Mouse (Mus musculus): ENCODE data around the gene Cyb5rl. TPM values are rescaled to one million over a fixed set of nuclear protein-coding genes. Genes with fewer than 3 reads are reported as not detected.

Cyb5rl gene
- polyA plus RNA-seq, 1 experiment from 2014 or later, result 5.9 TPM

GRCm38 (mm10) chr4:107067151-107067840 lies 508 bp downstream of the Cyb5rl start:
- peak overlapping the region; percentile 22; the same call in 1 of the 2 replicates for H3K27ac ChIP-seq (ENCODE audit: low read depth, low read length)
- H3K27me3 ChIP-seq (replicated peaks; ENCODE audit: control insufficient read depth, insufficient read depth, low read length), result no peaks in the 10 kb centered on the region
- peak overlapping the region; percentile 72 for H3K9ac ChIP-seq (ENCODE audit: low read depth, low read length)
- ATAC-seq (replicated peaks; ENCODE audit: low FRiP score) (peak; percentile 32), DNase-seq (ENCODE audit: low spot score) (no peak)
- WGBS, result 5% methylated on average over 33 of the region's 33 CpGs
- no peaks in the 10 kb centered on the region for H3K9me3 ChIP-seq (ENCODE audit: control insufficient read depth, low read length)
- peaks cover 12% of the 10 kb centered on the region for H3K4me1 ChIP-seq (replicated peaks; ENCODE audit: control insufficient read depth, insufficient read depth, low read length)
- H3K36me3 ChIP-seq (ENCODE audit: control insufficient read depth, insufficient read depth, low read length), result peaks cover 12% of the 10 kb centered on the region; the same call in 1 of the 2 replicates
- peak overlapping the region; percentile 77 for H3K4me3 ChIP-seq (ENCODE audit: low read depth, low read length)
- H3K4me2 ChIP-seq, result peak overlapping the region; percentile 99

- H3K4me1 ChIP-seq (replicated peaks; ENCODE audit: control insufficient read depth, insufficient read depth, low read length), result peaks cover 6% of the 10 kb centered on the region
- H3K36me3 ChIP-seq (ENCODE audit: control insufficient read depth, insufficient read depth, low read length), result no peaks in the 10 kb centered on the region
- H3K4me3 ChIP-seq (ENCODE audit: low read depth, low read length), result no peak overlapping the region
- no peak for ATAC-seq (replicated peaks; ENCODE audit: low FRiP score)
- no peak overlapping the region for H3K27ac ChIP-seq (ENCODE audit: low read depth, low read length)
- no peaks in the 10 kb centered on the region for H3K27me3 ChIP-seq (replicated peaks; ENCODE audit: control insufficient read depth, insufficient read depth, low read length)
- no peak for DNase-seq (ENCODE audit: low spot score)
- no peaks in the 10 kb centered on the region for H3K9me3 ChIP-seq (ENCODE audit: control insufficient read depth, low read length)
- H3K4me2 ChIP-seq, result no peak overlapping the region
- WGBS, result 85% methylated on average over 9 of the region's 9 CpGs
- H3K9ac ChIP-seq (ENCODE audit: low read depth, low read length), result no peak overlapping the region
Measured at GRCm38 (mm10) chr4:107072343-107072742, 5.6 kb downstream of the Cyb5rl start.

GRCm38 (mm10) chr4:107075456-107075855 lies 8.7 kb downstream of the Cyb5rl start:
- Histone ChIP-seq H3K9me3 (ENCODE audit: control insufficient read depth, low read length) (no peaks in the 10 kb centered on the region), H3K4me3 (ENCODE audit: low read depth, low read length) (no peak overlapping the region), H3K4me1 (replicated peaks; ENCODE audit: control insufficient read depth, insufficient read depth, low read length) (no peaks in the 10 kb centered on the region), H3K27me3 (replicated peaks; ENCODE audit: control insufficient read depth, insufficient read depth, low read length) (no peaks in the 10 kb centered on the region), H3K4me2 (no peak overlapping the region), H3K9ac (ENCODE audit: low read depth, low read length) (no peak overlapping the region; the same call in 1 of the 2 replicates), H3K27ac (ENCODE audit: low read depth, low read length) (no peak overlapping the region), H3K36me3 (ENCODE audit: control insufficient read depth, insufficient read depth, low read length) (no peaks in the 10 kb centered on the region)
- WGBS, result 75% methylated on average over 5 of the region's 5 CpGs
- ATAC-seq (replicated peaks; ENCODE audit: low FRiP score), result no peak
- DNase-seq (ENCODE audit: low spot score), result no peak

GRCm38 (mm10) chr4:107078894-107079293 lies 12.1 kb downstream of the Cyb5rl start:
- Histone ChIP-seq H3K36me3 (ENCODE audit: control insufficient read depth, insufficient read depth, low read length) (no peaks in the 10 kb centered on the region), H3K27me3 (replicated peaks; ENCODE audit: control insufficient read depth, insufficient read depth, low read length) (no peaks in the 10 kb centered on the region), H3K27ac (ENCODE audit: low read depth, low read length) (no peak overlapping the region), H3K4me3 (ENCODE audit: low read depth, low read length) (no peak overlapping the region), H3K4me2 (no peak overlapping the region), H3K4me1 (replicated peaks; ENCODE audit: control insufficient read depth, insufficient read depth, low read length) (no peaks in the 10 kb centered on the region), H3K9me3 (ENCODE audit: control insufficient read depth, low read length) (no peaks in the 10 kb centered on the region), H3K9ac (ENCODE audit: low read depth, low read length) (no peak overlapping the region)
- DNase-seq (ENCODE audit: low spot score) (no peak), ATAC-seq (replicated peaks; ENCODE audit: low FRiP score) (no peak)
- 84% methylated on average over 4 of the region's 4 CpGs for WGBS

- H3K9me3 ChIP-seq (ENCODE audit: control insufficient read depth, low read length), result no peaks in the 10 kb centered on the region
- H3K36me3 ChIP-seq (ENCODE audit: control insufficient read depth, insufficient read depth, low read length), result no peaks in the 10 kb centered on the region
- H3K4me2 ChIP-seq, result no peak overlapping the region
- DNase-seq (ENCODE audit: low spot score) (no peak), ATAC-seq (replicated peaks; ENCODE audit: low FRiP score) (no peak)
- H3K27me3 ChIP-seq (replicated peaks; ENCODE audit: control insufficient read depth, insufficient read depth, low read length), result no peaks in the 10 kb centered on the region
- H3K9ac ChIP-seq (ENCODE audit: low read depth, low read length), result no peak overlapping the region
- no peak overlapping the region for H3K4me3 ChIP-seq (ENCODE audit: low read depth, low read length)
- no peaks in the 10 kb centered on the region for H3K4me1 ChIP-seq (replicated peaks; ENCODE audit: control insufficient read depth, insufficient read depth, low read length)
- H3K27ac ChIP-seq (ENCODE audit: low read depth, low read length), result no peak overlapping the region
Measured at GRCm38 (mm10) chr4:107079716-107080115, 12.9 kb downstream of the Cyb5rl start.

GRCm38 (mm10) chr4:107082185-107082584 lies 15.4 kb downstream of the Cyb5rl start:
- Histone ChIP-seq H3K27ac (ENCODE audit: low read depth, low read length) (no peak overlapping the region), H3K4me2 (no peak overlapping the region), H3K9me3 (ENCODE audit: control insufficient read depth, low read length) (no peaks in the 10 kb centered on the region), H3K36me3 (ENCODE audit: control insufficient read depth, insufficient read depth, low read length) (no peaks in the 10 kb centered on the region), H3K27me3 (replicated peaks; ENCODE audit: control insufficient read depth, insufficient read depth, low read length) (no peaks in the 10 kb centered on the region), H3K4me1 (replicated peaks; ENCODE audit: control insufficient read depth, insufficient read depth, low read length) (no peaks in the 10 kb centered on the region), H3K9ac (ENCODE audit: low read depth, low read length) (no peak overlapping the region), H3K4me3 (ENCODE audit: low read depth, low read length) (no peak overlapping the region)
- DNase-seq (ENCODE audit: low spot score) (no peak), ATAC-seq (replicated peaks; ENCODE audit: low FRiP score) (no peak)
- whole genome bisulfite sequencing, result 79% methylated on average over 3 of the region's 3 CpGs

GRCm38 (mm10) chr4:107083126-107083525 lies 16.3 kb downstream of the Cyb5rl start:
- DNase-seq (ENCODE audit: low spot score) (no peak), ATAC-seq (replicated peaks; ENCODE audit: low FRiP score) (no peak)
- Histone ChIP-seq H3K36me3 (ENCODE audit: control insufficient read depth, insufficient read depth, low read length) (no peaks in the 10 kb centered on the region), H3K27ac (ENCODE audit: low read depth, low read length) (no peak overlapping the region), H3K9me3 (ENCODE audit: control insufficient read depth, low read length) (no peaks in the 10 kb centered on the region), H3K4me3 (ENCODE audit: low read depth, low read length) (no peak overlapping the region), H3K9ac (ENCODE audit: low read depth, low read length) (no peak overlapping the region), H3K27me3 (replicated peaks; ENCODE audit: control insufficient read depth, insufficient read depth, low read length) (no peaks in the 10 kb centered on the region), H3K4me1 (replicated peaks; ENCODE audit: control insufficient read depth, insufficient read depth, low read length) (no peaks in the 10 kb centered on the region), H3K4me2 (no peak overlapping the region)
- 89% methylated on average over 4 of the region's 4 CpGs for WGBS

GRCm38 (mm10) chr4:107084343-107084742 lies 17.6 kb downstream of the Cyb5rl start:
- no peak for ATAC-seq (replicated peaks; ENCODE audit: low FRiP score)

GRCm38 (mm10) chr4:107084858-107085257 lies 18.1 kb downstream of the Cyb5rl start:
- Histone ChIP-seq H3K27ac (ENCODE audit: low read depth, low read length) (no peak overlapping the region), H3K4me1 (replicated peaks; ENCODE audit: control insufficient read depth, insufficient read depth, low read length) (no peaks in the 10 kb centered on the region), H3K4me2 (no peak overlapping the region), H3K4me3 (ENCODE audit: low read depth, low read length) (no peak overlapping the region), H3K36me3 (ENCODE audit: control insufficient read depth, insufficient read depth, low read length) (no peaks in the 10 kb centered on the region), H3K27me3 (replicated peaks; ENCODE audit: control insufficient read depth, insufficient read depth, low read length) (no peaks in the 10 kb centered on the region), H3K9ac (ENCODE audit: low read depth, low read length) (no peak overlapping the region), H3K9me3 (ENCODE audit: control insufficient read depth, low read length) (no peaks in the 10 kb centered on the region)
- 34% methylated on average over 6 of the region's 6 CpGs for WGBS
- ATAC-seq (replicated peaks; ENCODE audit: low FRiP score) (no peak; the same call in 1 of the 2 replicates), DNase-seq (ENCODE audit: low spot score) (no peak)

More at GRCm38 (mm10) chr4:107084343-107084742, 17.6 kb downstream of the Cyb5rl start:
- no peaks in the 10 kb centered on the region for H3K27me3 ChIP-seq (replicated peaks; ENCODE audit: control insufficient read depth, insufficient read depth, low read length)
- WGBS, result 31% methylated on average over 1 of the region's 1 CpGs
- no peaks in the 10 kb centered on the region for H3K36me3 ChIP-seq (ENCODE audit: control insufficient read depth, insufficient read depth, low read length)
- DNase-seq (ENCODE audit: low spot score), result no peak
- no peak overlapping the region for H3K4me3 ChIP-seq (ENCODE audit: low read depth, low read length)
- no peak overlapping the region for H3K4me2 ChIP-seq
- no peaks in the 10 kb centered on the region for H3K4me1 ChIP-seq (replicated peaks; ENCODE audit: control insufficient read depth, insufficient read depth, low read length)
- H3K27ac ChIP-seq (ENCODE audit: low read depth, low read length), result no peak overlapping the region
- no peaks in the 10 kb centered on the region for H3K9me3 ChIP-seq (ENCODE audit: control insufficient read depth, low read length)
- H3K9ac ChIP-seq (ENCODE audit: low read depth, low read length), result no peak overlapping the region

Data from liver, embryonic 11.5 days (tissue).